Mouse (Mus musculus) small intestine, adult 2 months (tissue): ENCODE data around the gene Sntg2. TPM values are rescaled to one million over a fixed set of nuclear protein-coding genes. Genes with fewer than 3 reads are reported as not detected.

Experiments used
- H3K27ac ChIP-seq: fragments of 200-500 bp; 2 replicates; pipeline ENCODE4 v1.5.1; 2012; ENCODE audit warnings: low read depth, low read length, control low read depth, inconsistent platforms; ENCODE audit not compliant: insufficient read depth
- H3K27me3 ChIP-seq: fragments of 200-500 bp; 2 replicates; pipeline ENCODE4 v1.6.1; 2012; ENCODE audit warnings: mild to moderate bottlenecking, moderate library complexity, low read length, inconsistent platforms; ENCODE audit not compliant: control insufficient read depth, insufficient read depth
- H3K36me3 ChIP-seq: fragments of 200-500 bp; 2 replicates; pipeline ENCODE4 v1.6.1; 2012; ENCODE audit warnings: mild to moderate bottlenecking, low read length, control low read depth, inconsistent platforms; ENCODE audit not compliant: control insufficient read depth, insufficient read depth
- H3K4me1 ChIP-seq: fragments of 200-500 bp; 2 replicates; pipeline ENCODE4 v1.6.1; 2012; ENCODE audit warnings: low read length, inconsistent platforms, mixed read lengths; ENCODE audit not compliant: control insufficient read depth, insufficient read depth, insufficient read length
- H3K4me3 ChIP-seq: fragments of 200-500 bp; 2 replicates; pipeline ENCODE4 v1.5.1; 2012; ENCODE audit warnings: low read depth, mild to moderate bottlenecking, control low read depth, inconsistent platforms, low read length, moderate library complexity
- CTCF ChIP-seq: fragments of 200-500 bp; IDR thresholded peaks from 2 replicates; pipeline ENCODE4 v1.5.1; 2012; ENCODE audit warnings: low read depth, mild to moderate bottlenecking, control low read depth, inconsistent platforms, low read length, moderate library complexity, mixed read lengths; ENCODE audit not compliant: insufficient replicate concordance, insufficient read length; ENCODE audit errors: extremely low read depth
- POLR2A ChIP-seq: fragments of 200-500 bp; IDR thresholded peaks from 2 replicates; pipeline ENCODE4 v1.6.1; 2012; ENCODE audit warnings: low read depth, mild to moderate bottlenecking, control low read depth, inconsistent platforms, low read length, moderate library complexity
- WGBS: fragments of 180-500 bp; shearing (Covaris S2); methylation state at CpG from one replicate; pipeline ENCODE4 v1.1.7; 2018; 5-methylcytosine and 5-hydroxymethylcytosine counted together
- polyA plus RNA-seq: library from polyadenylated mRNA; depleted of rRNA; stranded (reverse); fragments of >200 nt; gene quantifications from 2 replicates; pipeline ENCODE4 v1.2.3, GENCODE M21; 2012; rRNA removed

The Sntg2 gene
- polyA plus RNA-seq, result 3.5 and 5.5 TPM in 2 replicates

- WGBS, result 1% methylated on average over 39 of the region's 39 CpGs
- H3K36me3 ChIP-seq, result no peaks in the 10 kb centered on the region
- 0 out of 2 replicates have a peak, but pooled peaks cover 4% of the 10 kb centered on the region for H3K27me3 ChIP-seq
- peak; percentile 58 for TF ChIP-seq POLR2A
- no peak for TF ChIP-seq CTCF
- peak within 1 kb of the TSS; percentile 37 for H3K27ac ChIP-seq
- peak within 1 kb of the TSS; percentile 53 for H3K4me3 ChIP-seq
- H3K4me1 ChIP-seq, result peaks cover 2% of the 10 kb centered on the region; the same call in 1 of the 2 replicates
These were observed at the start of gene Sntg2 for GRCm38 (mm10) chr12:30372933-30373501. Sntg2 (minus strand) TSS chr12:30373375.

- WGBS, result 48% methylated on average over 8 of the region's 8 CpGs
- TF ChIP-seq CTCF (no peak), POLR2A (no peak)
- no peaks in the 10 kb centered on the region for H3K36me3 ChIP-seq
- H3K4me3 ChIP-seq, result no peak overlapping the region
- no peaks in the 10 kb centered on the region for H3K4me1 ChIP-seq
- no peak overlapping the region for H3K27ac ChIP-seq
- H3K27me3 ChIP-seq, result no peaks in the 10 kb centered on the region
These were observed 43.4 kb upstream of the Sntg2 start for GRCm38 (mm10) chr12:30416547-30416946.

GRCm38 (mm10) chr12:30415981-30416380 lies 42.8 kb upstream of the Sntg2 start:
- no peaks in the 10 kb centered on the region for H3K27me3 ChIP-seq
- no peak overlapping the region for H3K4me3 ChIP-seq
- WGBS, result 60% methylated on average over 6 of the region's 6 CpGs
- TF ChIP-seq CTCF, result no peak
- no peak for TF ChIP-seq POLR2A
- no peaks in the 10 kb centered on the region for H3K36me3 ChIP-seq
- no peaks in the 10 kb centered on the region for H3K4me1 ChIP-seq
- no peak overlapping the region for H3K27ac ChIP-seq

GRCm38 (mm10) chr12:30402651-30403050 lies 29.5 kb upstream of the Sntg2 start:
- no peaks in the 10 kb centered on the region for H3K36me3 ChIP-seq
- no peaks in the 10 kb centered on the region for H3K27me3 ChIP-seq
- H3K27ac ChIP-seq, result no peak overlapping the region
- TF ChIP-seq CTCF (no peak), POLR2A (no peak)
- H3K4me1 ChIP-seq, result no peaks in the 10 kb centered on the region
- no peak overlapping the region for H3K4me3 ChIP-seq

GRCm38 (mm10) chr12:30400531-30400930 lies 27.4 kb upstream of the Sntg2 start:
- no peaks in the 10 kb centered on the region for H3K27me3 ChIP-seq
- no peak for TF ChIP-seq POLR2A
- TF ChIP-seq CTCF, result no peak
- H3K4me1 ChIP-seq, result no peaks in the 10 kb centered on the region
- WGBS, result 87% methylated on average over 2 of the region's 2 CpGs
- H3K27ac ChIP-seq, result no peak overlapping the region
- no peaks in the 10 kb centered on the region for H3K36me3 ChIP-seq
- H3K4me3 ChIP-seq, result no peak overlapping the region

- Histone ChIP-seq H3K36me3 (no peaks in the 10 kb centered on the region), H3K4me3 (no peak overlapping the region), H3K27ac (no peak overlapping the region), H3K4me1 (no peaks in the 10 kb centered on the region), H3K27me3 (no peaks in the 10 kb centered on the region)
- TF ChIP-seq CTCF, result no peak
- WGBS, result 77% methylated on average over 2 of the region's 2 CpGs
These were observed 26.9 kb upstream of the Sntg2 start for GRCm38 (mm10) chr12:30400114-30400513.

- Histone ChIP-seq H3K36me3 (no peaks in the 10 kb centered on the region), H3K27me3 (0 out of 2 replicates have a peak, but pooled peaks cover 4% of the 10 kb centered on the region), H3K27ac (peak overlapping the region; percentile 37), H3K4me3 (peak overlapping the region; percentile 53), H3K4me1 (peaks cover 2% of the 10 kb centered on the region; the same call in 1 of the 2 replicates)
- no peak for TF ChIP-seq POLR2A
- TF ChIP-seq CTCF, result no peak
- WGBS, result 25% methylated on average over 5 of the region's 5 CpGs
These were observed 882 bp downstream of the Sntg2 start for GRCm38 (mm10) chr12:30372293-30372692.

GRCm38 (mm10) chr12:30369786-30370185 lies 3.4 kb downstream of the Sntg2 start:
- 8% methylated on average over 6 of the region's 6 CpGs for WGBS

More at GRCm38 (mm10) chr12:30369786-30370185, 3.4 kb downstream of the Sntg2 start:
- 0 out of 2 replicates have a peak, but pooled peaks cover 4% of the 10 kb centered on the region for H3K27me3 ChIP-seq
- peaks cover 2% of the 10 kb centered on the region; the same call in 1 of the 2 replicates for H3K4me1 ChIP-seq
- H3K27ac ChIP-seq, result no peak overlapping the region
- no peak for TF ChIP-seq POLR2A
- peak; percentile 65; the same call in 1 of the 2 replicates for TF ChIP-seq CTCF
- H3K36me3 ChIP-seq, result no peaks in the 10 kb centered on the region
- no peak overlapping the region for H3K4me3 ChIP-seq
